Mouse (Mus musculus): ENCODE results near the gene Muc1. TPM values are rescaled to one million over a fixed set of nuclear protein-coding genes. Genes with fewer than 3 reads are reported as not detected.

Muc1 gene
- 64.2 and 89.1 TPM in 2 replicates for polyA plus RNA-seq (2015; fragmentation: Nextera tagmentation; extraction: Ambion mirVana)

GRCm38 (mm10) chr3:89228836-89229235 lies at the start of gene Muc1:
Gene Muc1, plus strand, starts transcription at chr3:89229057.
- ATAC-seq (ENCODE audit: insufficient read depth, low FRiP score, low read depth) = peak; percentile 14; the same call in 1 of the 2 replicates
- H3K4me2 ChIP-seq = peak within 1 kb of the TSS; percentile 82
- H3K27me3 ChIP-seq (replicated peaks) = no peaks in the 10 kb centered on the region
- WGBS = 30% methylated on average over 10 of the region's 10 CpGs
- no peaks in the 10 kb centered on the region for H3K36me3 ChIP-seq
- H3K4me3 ChIP-seq (replicated peaks) = peak within 1 kb of the TSS; percentile 46
- peak within 1 kb of the TSS; percentile 60 for H3K27ac ChIP-seq
- no peaks in the 10 kb centered on the region for H3K9me3 ChIP-seq
- H3K9ac ChIP-seq = no peak within 1 kb of the TSS
- H3K4me1 ChIP-seq = peaks cover 37% of the 10 kb centered on the region

- WGBS = 91% methylated on average over 27 of the region's 27 CpGs
- Histone ChIP-seq H3K4me1 (peaks cover 29% of the 10 kb centered on the region), H3K27me3 (replicated peaks) (no peaks in the 10 kb centered on the region), H3K4me2 (no peak overlapping the region), H3K4me3 (replicated peaks) (no peak overlapping the region), H3K27ac (no peak overlapping the region), H3K9me3 (no peaks in the 10 kb centered on the region), H3K36me3 (peaks cover 20% of the 10 kb centered on the region), H3K9ac (no peak overlapping the region)
- ATAC-seq (ENCODE audit: insufficient read depth, low FRiP score, low read depth) = no peak
Measured at GRCm38 (mm10) chr3:89181749-89182500, 46.9 kb upstream of the Muc1 start.

- H3K36me3 ChIP-seq = peaks cover 20% of the 10 kb centered on the region
Measured at GRCm38 (mm10) chr3:89182531-89183057, 46.3 kb upstream of the Muc1 start.

GRCm38 (mm10) chr3:89183058-89183958 lies 45.5 kb upstream of the Muc1 start, which contains the start of gene Fam189b:
Gene Fam189b, plus strand, starts transcription at chr3:89183143.
- WGBS = 6% methylated on average over 39 of the region's 39 CpGs
- H3K27me3 ChIP-seq (replicated peaks) = no peaks in the 10 kb centered on the region

More at GRCm38 (mm10) chr3:89182531-89183057, 46.3 kb upstream of the Muc1 start:
- Histone ChIP-seq H3K27ac (peak overlapping the region; percentile 8; the same call in 1 of the 2 replicates), H3K9ac (no peak overlapping the region), H3K9me3 (no peaks in the 10 kb centered on the region), H3K4me2 (peak overlapping the region; percentile 84), H3K27me3 (replicated peaks) (no peaks in the 10 kb centered on the region), H3K4me1 (peaks cover 29% of the 10 kb centered on the region), H3K4me3 (replicated peaks) (peak overlapping the region; percentile 68; the same call in 1 of the 2 replicates)
- 41% methylated on average over 7 of the region's 7 CpGs for WGBS
- ATAC-seq (ENCODE audit: insufficient read depth, low FRiP score, low read depth) = no peak

GRCm38 (mm10) chr3:89183959-89184315 lies 44.9 kb upstream of the Muc1 start:
- ATAC-seq (ENCODE audit: insufficient read depth, low FRiP score, low read depth) = no peak
- H3K4me1 ChIP-seq = peaks cover 21% of the 10 kb centered on the region
- peak overlapping the region; percentile 60; the same call in 1 of the 2 replicates for H3K9ac ChIP-seq
- H3K36me3 ChIP-seq = peaks cover 34% of the 10 kb centered on the region
- H3K27ac ChIP-seq = no peak overlapping the region
- H3K27me3 ChIP-seq (replicated peaks) = no peaks in the 10 kb centered on the region
- no peaks in the 10 kb centered on the region for H3K9me3 ChIP-seq
- peak overlapping the region; percentile 84 for H3K4me2 ChIP-seq
- 84% methylated on average over 6 of the region's 6 CpGs for WGBS
- H3K4me3 ChIP-seq (replicated peaks) = peak overlapping the region; percentile 68

More at GRCm38 (mm10) chr3:89183058-89183958, 45.5 kb upstream of the Muc1 start, which contains the start of gene Fam189b:
- Histone ChIP-seq H3K4me2 (peak within 1 kb of the TSS; percentile 84), H3K9me3 (no peaks in the 10 kb centered on the region), H3K4me1 (peaks cover 27% of the 10 kb centered on the region), H3K4me3 (replicated peaks) (peak within 1 kb of the TSS; percentile 68), H3K36me3 (peaks cover 27% of the 10 kb centered on the region), H3K9ac (peak within 1 kb of the TSS; percentile 60), H3K27ac (peak within 1 kb of the TSS; percentile 84)
- ATAC-seq (ENCODE audit: insufficient read depth, low FRiP score, low read depth) = peak; percentile 93

GRCm38 (mm10) chr3:89187197-89187596 lies 41.7 kb upstream of the Muc1 start:
- WGBS = 57% methylated on average over 23 of the region's 23 CpGs
- Histone ChIP-seq H3K9me3 (no peaks in the 10 kb centered on the region), H3K4me2 (no peak overlapping the region), H3K4me1 (peaks cover 20% of the 10 kb centered on the region), H3K27me3 (replicated peaks) (no peaks in the 10 kb centered on the region), H3K4me3 (replicated peaks) (no peak overlapping the region), H3K27ac (no peak overlapping the region), H3K36me3 (0 out of 2 replicates have a peak, but pooled peaks cover 16% of the 10 kb centered on the region), H3K9ac (no peak overlapping the region)
- no peak for ATAC-seq (ENCODE audit: insufficient read depth, low FRiP score, low read depth)

GRCm38 (mm10) chr3:89187690-89188477 lies 41.0 kb upstream of the Muc1 start:
- no peaks in the 10 kb centered on the region for H3K27me3 ChIP-seq (replicated peaks)
- H3K4me1 ChIP-seq = peaks cover 17% of the 10 kb centered on the region
- ATAC-seq (ENCODE audit: insufficient read depth, low FRiP score, low read depth) = no peak
- H3K9me3 ChIP-seq = no peaks in the 10 kb centered on the region
- H3K27ac ChIP-seq = no peak overlapping the region
- H3K4me2 ChIP-seq = no peak overlapping the region
- no peak overlapping the region for H3K9ac ChIP-seq
- H3K4me3 ChIP-seq (replicated peaks) = no peak overlapping the region
- WGBS = 79% methylated on average over 18 of the region's 18 CpGs
- H3K36me3 ChIP-seq = 0 out of 2 replicates have a peak, but pooled peaks cover 14% of the 10 kb centered on the region

- Histone ChIP-seq H3K9me3 (no peaks in the 10 kb centered on the region), H3K4me1 (peaks cover 16% of the 10 kb centered on the region), H3K27ac (no peak overlapping the region), H3K9ac (no peak overlapping the region), H3K36me3 (0 out of 2 replicates have a peak, but pooled peaks cover 14% of the 10 kb centered on the region), H3K4me2 (no peak overlapping the region), H3K27me3 (replicated peaks) (no peaks in the 10 kb centered on the region), H3K4me3 (replicated peaks) (no peak overlapping the region)
- WGBS = 69% methylated on average over 12 of the region's 12 CpGs
- no peak for ATAC-seq (ENCODE audit: insufficient read depth, low FRiP score, low read depth)
Measured at GRCm38 (mm10) chr3:89188478-89188875, 40.4 kb upstream of the Muc1 start.

- no peak for ATAC-seq (ENCODE audit: insufficient read depth, low FRiP score, low read depth)
- H3K4me1 ChIP-seq = 0 out of 2 replicates have a peak, but pooled peaks cover 5% of the 10 kb centered on the region
Measured at GRCm38 (mm10) chr3:89190436-89190835, 38.4 kb upstream of the Muc1 start.

GRCm38 (mm10) chr3:89193351-89193750 lies 35.5 kb upstream of the Muc1 start:
- no peaks in the 10 kb centered on the region for H3K9me3 ChIP-seq
- no peak overlapping the region for H3K4me3 ChIP-seq (replicated peaks)
- 74% methylated on average over 1 of the region's 1 CpGs for WGBS
- H3K27ac ChIP-seq = no peak overlapping the region
- peaks cover 8% of the 10 kb centered on the region; the same call in 1 of the 2 replicates for H3K4me1 ChIP-seq
- H3K27me3 ChIP-seq (replicated peaks) = no peaks in the 10 kb centered on the region
- no peak overlapping the region for H3K4me2 ChIP-seq
- ATAC-seq (ENCODE audit: insufficient read depth, low FRiP score, low read depth) = no peak
- no peak overlapping the region for H3K9ac ChIP-seq
- H3K36me3 ChIP-seq = 0 out of 2 replicates have a peak, but pooled peaks cover 6% of the 10 kb centered on the region

More at GRCm38 (mm10) chr3:89190436-89190835, 38.4 kb upstream of the Muc1 start:
- Histone ChIP-seq H3K36me3 (0 out of 2 replicates have a peak, but pooled peaks cover 14% of the 10 kb centered on the region), H3K9ac (no peak overlapping the region), H3K4me3 (replicated peaks) (no peak overlapping the region), H3K27me3 (replicated peaks) (no peaks in the 10 kb centered on the region), H3K4me2 (no peak overlapping the region), H3K27ac (no peak overlapping the region), H3K9me3 (no peaks in the 10 kb centered on the region)
- WGBS = 74% methylated on average over 8 of the region's 8 CpGs

- peaks cover 8% of the 10 kb centered on the region; the same call in 1 of the 2 replicates for H3K4me1 ChIP-seq
- 0 out of 2 replicates have a peak, but pooled peaks cover under 1% of the 10 kb centered on the region for H3K36me3 ChIP-seq
- H3K9ac ChIP-seq = no peak overlapping the region
- H3K27me3 ChIP-seq (replicated peaks) = no peaks in the 10 kb centered on the region
- no peak overlapping the region for H3K4me2 ChIP-seq
- no peak overlapping the region for H3K4me3 ChIP-seq (replicated peaks)
- no peaks in the 10 kb centered on the region for H3K9me3 ChIP-seq
- WGBS = 93% methylated on average over 2 of the region's 2 CpGs
- no peak for ATAC-seq (ENCODE audit: insufficient read depth, low FRiP score, low read depth)
- no peak overlapping the region for H3K27ac ChIP-seq
Measured at GRCm38 (mm10) chr3:89193853-89194252, 35.0 kb upstream of the Muc1 start.
